Mouse (Mus musculus) hematopoietic stem cell, adult 5-6 weeks (primary cell): ENCODE data around the gene Eea1. TPM values are rescaled to one million over a fixed set of nuclear protein-coding genes. Genes with fewer than 3 reads are reported as not detected.

ENCODE experiments used
- ATAC-seq, 2 experiments: fragments of 125-278 bp in 1 of 2; replicated peaks in 1 of 2; 2 replicates each; pipeline ENCODE4 v1.8.0; 2016 to 2017; ENCODE audit warnings: inconsistent platforms in 2 of 2, mild to moderate bottlenecking in 2 of 2, moderate number of reproducible peaks in 2 of 2, low read depth in 1 of 2, moderate TSS enrichment in 1 of 2; ENCODE audit not compliant: low FRiP score in 2 of 2, poor library complexity in 2 of 2, severe bottlenecking in 2 of 2, insufficient read depth in 1 of 2, low TSS enrichment in 1 of 2
- total RNA-seq: library from RNA; stranded (forward); fragments of 172-1452, 232-1000 nt; gene quantifications from 2 replicates; pipeline ENCODE4 v1.2.3, GENCODE M21; 2017

Eea1 gene
- total RNA-seq, 1 experiment from 2014 or later, result 38.5 TPM

GRCm38 (mm10) chr10:96089744-96090143 is 149.3 kb downstream of the Eea1 start:
- ATAC-seq, result no peak

- no peak for ATAC-seq
These were observed 149.9 kb downstream of the Eea1 start for GRCm38 (mm10) chr10:96090388-96090787.

DNA sequence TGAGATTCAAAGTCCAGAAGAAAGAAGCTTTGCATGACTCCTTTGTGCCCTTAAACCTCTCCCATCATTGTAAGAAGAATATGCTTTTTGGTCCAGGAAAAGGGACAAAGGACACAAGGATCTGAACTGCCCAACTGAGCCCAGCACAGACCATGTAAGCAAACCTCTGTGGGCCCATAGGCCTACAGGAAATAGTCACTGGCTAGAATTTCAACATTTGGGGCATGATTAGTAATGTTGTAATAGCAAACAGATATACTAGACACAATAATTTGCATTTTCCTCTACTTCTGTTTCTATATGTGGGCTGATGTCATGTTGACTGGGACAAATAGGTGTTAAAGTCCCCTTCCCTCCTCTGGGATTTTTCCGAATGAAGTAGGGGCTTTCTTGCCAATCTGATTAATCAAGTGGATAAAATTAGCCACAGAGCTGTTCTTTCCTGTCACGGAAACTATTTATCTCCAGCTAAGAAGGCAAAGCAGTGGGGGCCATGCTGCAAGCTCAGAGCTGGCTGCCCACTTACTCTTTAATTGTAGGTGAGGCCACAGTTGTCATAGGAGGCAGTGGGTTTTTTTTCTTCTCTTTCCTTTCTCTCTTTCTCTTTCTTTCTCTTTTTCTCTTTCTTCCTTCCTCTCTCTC is 153.6 kb downstream of the Eea1 start:
- no peak for ATAC-seq

- ATAC-seq, result no peak
These were observed 154.1 kb downstream of the Eea1 start for GRCm38 (mm10) chr10:96094559-96094958.

Other genes starting within 250 kb of the Eea1 start
- gene Gm33543, start 97.7 kb upstream of the Eea1 start, total RNA-seq, result not detected in 2 replicates
- gene Gm5426, start 196.0 kb downstream of the Eea1 start, total RNA-seq, result not detected in 2 replicates